Mouse (Mus musculus) spleen, adult 2 months (tissue): ENCODE data around the gene Snx29. TPM values are rescaled to one million over a fixed set of nuclear protein-coding genes. Genes with fewer than 3 reads are reported as not detected.

Source experiments
- DNase-seq, 2 experiments: peaks; one replicate each; pipeline versions ENCODE4 v3.0.0 to v3.0.0-alpha.2; 2012 to 2021; ENCODE audit warnings: low spot score in 2 of 2, low read depth in 1 of 2
- H3K27ac ChIP-seq: fragments of 200-500 bp; 2 replicates; pipeline ENCODE4 v1.5.1; 2012; ENCODE audit warnings: low read length, inconsistent platforms; ENCODE audit not compliant: insufficient read depth
- H3K27me3 ChIP-seq: fragments of 200-500 bp; 2 replicates; pipeline ENCODE4 v1.6.1; 2012; ENCODE audit warnings: mild to moderate bottlenecking, moderate library complexity, low read length, inconsistent platforms; ENCODE audit not compliant: control insufficient read depth, insufficient read depth
- H3K36me3 ChIP-seq: fragments of 200-500 bp; 2 replicates; pipeline ENCODE4 v1.6.1; 2012; ENCODE audit warnings: mild to moderate bottlenecking, low read length, inconsistent platforms; ENCODE audit not compliant: control insufficient read depth, insufficient read depth
- H3K4me1 ChIP-seq: fragments of 200-500 bp; 2 replicates; pipeline ENCODE4 v1.6.1; 2011; ENCODE audit warnings: inconsistent platforms; ENCODE audit not compliant: control insufficient read depth, insufficient read depth, insufficient read length
- H3K4me3 ChIP-seq: fragments of 200-500 bp; 2 replicates; pipeline ENCODE4 v1.5.1; 2011; ENCODE audit warnings: mild to moderate bottlenecking, inconsistent platforms; ENCODE audit not compliant: insufficient read depth, insufficient read length; ENCODE audit errors: extremely low read depth
- CTCF ChIP-seq: fragments of 200-500 bp; IDR thresholded peaks from 2 replicates; pipeline ENCODE4 v1.5.1; 2011; ENCODE audit warnings: mild to moderate bottlenecking, inconsistent platforms; ENCODE audit not compliant: insufficient read depth, insufficient read length, insufficient replicate concordance; ENCODE audit errors: extremely low read depth
- POLR2A ChIP-seq: fragments of 200-500 bp; IDR thresholded peaks from 2 replicates; pipeline ENCODE4 v1.6.1; 2011; ENCODE audit warnings: low read depth, low read length, inconsistent platforms
- WGBS: fragments of 180-500 bp; shearing (Covaris S2); methylation state at CpG from one replicate; pipeline ENCODE4 v1.1.7; 2018; 5-methylcytosine and 5-hydroxymethylcytosine counted together
- polyA plus RNA-seq: library from polyadenylated mRNA; depleted of rRNA; stranded (reverse); fragments of >200 nt; gene quantifications from 2 replicates; pipeline ENCODE4 v1.2.3, GENCODE M21; 2012

Gene Snx29
- polyA plus RNA-seq, 1 experiment, result 13.6 TPM

GRCm38 (mm10) chr16:11380038-11380437 is 57.3 kb downstream of the Snx29 start:
- WGBS, result 86% methylated on average over 5 of the region's 5 CpGs
- Histone ChIP-seq H3K4me1 (peaks cover 2% of the 10 kb centered on the region; the same call in 1 of the 2 replicates), H3K4me3 (no peak overlapping the region), H3K27ac (no peak overlapping the region), H3K36me3 (no peaks in the 10 kb centered on the region; the same call in 1 of the 2 replicates), H3K27me3 (no peaks in the 10 kb centered on the region)
- no peak for TF ChIP-seq CTCF
- TF ChIP-seq POLR2A, result no peak
- no peak for DNase-seq

- no peak overlapping the region for H3K4me3 ChIP-seq
- DNase-seq, result no peak
- no peaks in the 10 kb centered on the region; the same call in 1 of the 2 replicates for H3K36me3 ChIP-seq
- TF ChIP-seq CTCF (no peak), POLR2A (no peak)
- no peak overlapping the region for H3K27ac ChIP-seq
- peaks cover 6% of the 10 kb centered on the region; the same call in 1 of the 2 replicates for H3K4me1 ChIP-seq
- 70% methylated on average over 8 of the region's 8 CpGs for WGBS
- no peaks in the 10 kb centered on the region for H3K27me3 ChIP-seq
Observed at GRCm38 (mm10) chr16:11380871-11381270, 58.2 kb downstream of the Snx29 start.

GRCm38 (mm10) chr16:11384361-11384760 is 61.7 kb downstream of the Snx29 start:
- H3K36me3 ChIP-seq, result no peaks in the 10 kb centered on the region
- no peak for TF ChIP-seq CTCF
- TF ChIP-seq POLR2A, result no peak
- peaks cover 31% of the 10 kb centered on the region; the same call in 1 of the 2 replicates for H3K4me1 ChIP-seq
- H3K4me3 ChIP-seq, result no peak overlapping the region
- peak overlapping the region; percentile 78; the same call in 1 of the 2 replicates for H3K27ac ChIP-seq
- no peaks in the 10 kb centered on the region for H3K27me3 ChIP-seq
- 67% methylated on average over 5 of the region's 5 CpGs for WGBS
- DNase-seq, result no peak

- DNase-seq, result no peak
- 36% methylated on average over 5 of the region's 5 CpGs for whole genome bisulfite sequencing
Observed at GRCm38 (mm10) chr16:11385150-11385549, 62.4 kb downstream of the Snx29 start.

GRCm38 (mm10) chr16:11385798-11386197 is 63.1 kb downstream of the Snx29 start:
- WGBS, result 14% methylated on average over 5 of the region's 5 CpGs
- DNase-seq, result peak; percentile 68 to 80
- H3K4me1 ChIP-seq, result peaks cover 35% of the 10 kb centered on the region; the same call in 1 of the 2 replicates
- no peak overlapping the region for H3K4me3 ChIP-seq
- H3K27me3 ChIP-seq, result no peaks in the 10 kb centered on the region
- no peaks in the 10 kb centered on the region for H3K36me3 ChIP-seq
- TF ChIP-seq POLR2A, result no peak
- TF ChIP-seq CTCF, result no peak
- peak overlapping the region; percentile 81; the same call in 1 of the 2 replicates for H3K27ac ChIP-seq

More at GRCm38 (mm10) chr16:11385150-11385549, 62.4 kb downstream of the Snx29 start:
- Histone ChIP-seq H3K36me3 (no peaks in the 10 kb centered on the region), H3K27me3 (no peaks in the 10 kb centered on the region), H3K27ac (peak overlapping the region; percentile 78), H3K4me3 (no peak overlapping the region), H3K4me1 (peaks cover 35% of the 10 kb centered on the region; the same call in 1 of the 2 replicates)
- TF ChIP-seq POLR2A (no peak), CTCF (no peak)

- no peaks in the 10 kb centered on the region for H3K36me3 ChIP-seq
- DNase-seq, result no peak
- peak overlapping the region; percentile 81 for H3K27ac ChIP-seq
- no peak overlapping the region for H3K4me3 ChIP-seq
- peaks cover 35% of the 10 kb centered on the region; the same call in 1 of the 2 replicates for H3K4me1 ChIP-seq
- TF ChIP-seq POLR2A (no peak), CTCF (no peak)
- H3K27me3 ChIP-seq, result no peaks in the 10 kb centered on the region
Observed at GRCm38 (mm10) chr16:11386221-11386620, 63.5 kb downstream of the Snx29 start.

GRCm38 (mm10) chr16:11388085-11388484 is 65.4 kb downstream of the Snx29 start:
- 11% methylated on average over 2 of the region's 2 CpGs for WGBS
- no peak overlapping the region for H3K4me3 ChIP-seq
- no peak for DNase-seq
- peak overlapping the region; percentile 73 for H3K27ac ChIP-seq
- H3K27me3 ChIP-seq, result no peaks in the 10 kb centered on the region
- H3K36me3 ChIP-seq, result no peaks in the 10 kb centered on the region
- H3K4me1 ChIP-seq, result peaks cover 35% of the 10 kb centered on the region; the same call in 1 of the 2 replicates
- TF ChIP-seq CTCF (no peak), POLR2A (no peak)
